13 mouse cellular contexts compared by ENCODE assay signal in genomic region chr11:111944282-111944681, GRCm38 (mm10).
DNase-seq lines count a peak whose midpoint lies in the region; ATAC-seq lines count a peak whose summit lies in the region.
"Had no signal": no experiment of that assay in that cellular context is flagged by ENCODE, and none has a peak within 500 bp of the region (broad histone marks: within the 10 kb centered on the region; RNA-seq: fewer than 3 reads in every experiment).

No protein-coding gene starts in this region.

- no peak overlapping the region for H3K4me2 ChIP-seq in liver, embryonic 11.5 days
- H3K4me2 ChIP-seq in embryonic facial prominence, embryonic 14.5 days (ENCODE audit: low read depth, low read length), result no peak overlapping the region
- H3K4me2 ChIP-seq: forebrain, embryonic 12.5 days; limb, embryonic 15.5 days; midbrain, embryonic 12.5 days had no signal

- no peak overlapping the region for H3K4me3 ChIP-seq in liver, embryonic 11.5 days (ENCODE audit: low read depth, low read length)
- H3K4me3 ChIP-seq in embryonic facial prominence, embryonic 14.5 days (ENCODE audit: low read depth, low read length), result no peak overlapping the region
- H3K4me3 ChIP-seq: forebrain, embryonic 12.5 days; limb, embryonic 15.5 days; midbrain, embryonic 12.5 days had no signal

- no peak overlapping the region for H3K27ac ChIP-seq in liver, embryonic 11.5 days (ENCODE audit: low read depth, low read length)
- peak overlapping the region; percentile 39; the same call in 1 of the 2 replicates for H3K27ac ChIP-seq in embryonic facial prominence, embryonic 14.5 days (replicated peaks; ENCODE audit: low read depth, low read length)
- H3K27ac ChIP-seq: forebrain, embryonic 12.5 days; midbrain, embryonic 12.5 days had no signal

- intact Hi-C loops in gastrocnemius, postnatal 36 days (cut with DNase I), result no loop called here

- H3K36me3 ChIP-seq in liver, embryonic 11.5 days (ENCODE audit: control insufficient read depth, insufficient read depth, low read length), result no peaks in the 10 kb centered on the region
- no peaks in the 10 kb centered on the region for H3K36me3 ChIP-seq in embryonic facial prominence, embryonic 14.5 days (ENCODE audit: control insufficient read depth, insufficient read depth, low read length)
- H3K36me3 ChIP-seq: forebrain, embryonic 12.5 days; limb, embryonic 15.5 days; midbrain, embryonic 12.5 days had no signal

- whole genome bisulfite sequencing in liver, embryonic 11.5 days, result 54% methylated on average over 8 of the region's 8 CpGs
- WGBS in embryonic facial prominence, embryonic 14.5 days, result 46% methylated on average over 8 of the region's 8 CpGs

- no peaks in the 10 kb centered on the region for H3K27me3 ChIP-seq in liver, embryonic 11.5 days (replicated peaks; ENCODE audit: control insufficient read depth, insufficient read depth, low read length)
- no peaks in the 10 kb centered on the region for H3K27me3 ChIP-seq in embryonic facial prominence, embryonic 14.5 days (replicated peaks; ENCODE audit: control insufficient read depth, insufficient read depth, low read length)
- H3K27me3 ChIP-seq: forebrain, embryonic 12.5 days; limb, embryonic 15.5 days; midbrain, embryonic 12.5 days had no signal

- H3K9me3 ChIP-seq in liver, embryonic 11.5 days (ENCODE audit: control insufficient read depth, low read length), result no peaks in the 10 kb centered on the region
- H3K9me3 ChIP-seq in embryonic facial prominence, embryonic 14.5 days (ENCODE audit: control insufficient read depth, low read length), result no peaks in the 10 kb centered on the region
- H3K9me3 ChIP-seq: forebrain, embryonic 12.5 days; limb, embryonic 15.5 days; midbrain, embryonic 12.5 days had no signal

- H3K9ac ChIP-seq in liver, embryonic 11.5 days (ENCODE audit: low read depth, low read length), result no peak overlapping the region
- no peak overlapping the region for H3K9ac ChIP-seq in embryonic facial prominence, embryonic 14.5 days (ENCODE audit: low read depth, low read length)
- H3K9ac ChIP-seq: forebrain, embryonic 12.5 days; limb, embryonic 15.5 days; midbrain, embryonic 12.5 days had no signal

- DNase-seq in liver, embryonic 11.5 days (ENCODE audit: low spot score), result peak; percentile 31
- no peak for DNase-seq in liver
- peak; percentile 36 for DNase-seq in MN1 (ENCODE audit: low spot score)
- peak; percentile 72 for DNase-seq in embryonic facial prominence, embryonic 14.5 days (ENCODE audit: low spot score)
- peak; percentile 55 for DNase-seq in lung, postnatal 36 days
- DNase-seq in gastrocnemius, postnatal 36 days, result no peak
- DNase-seq: embryo, embryonic 11 days; layer of hippocampus, postnatal 36 days had no signal

- ATAC-seq in liver, embryonic 11.5 days (replicated peaks; ENCODE audit: low FRiP score), result no peak
- no peak for ATAC-seq in embryonic facial prominence, embryonic 14.5 days (ENCODE audit: low read depth)
- no peak for ATAC-seq in CD4-positive, CD25-positive, alpha-beta regulatory T cell, adult 4 months
- ATAC-seq: hindbrain, embryonic 16.5 days had no signal

- H3K4me1 ChIP-seq in liver, embryonic 11.5 days (replicated peaks; ENCODE audit: control insufficient read depth, insufficient read depth, low read length), result 0 out of 2 replicates have a peak, but pooled peaks cover 4% of the 10 kb centered on the region
- H3K4me1 ChIP-seq in embryonic facial prominence, embryonic 14.5 days (ENCODE audit: control insufficient read depth, insufficient read depth, low read length), result no peaks in the 10 kb centered on the region
- H3K4me1 ChIP-seq: forebrain, embryonic 12.5 days; midbrain, embryonic 12.5 days had no signal

Comparison
In these comparisons a context has a peak if more than half of its experiments do, and no peak if none do; other contexts are left out.
1. DNase-seq: peak in liver, embryonic 11.5 days (single experiment), MN1 (single experiment), embryonic facial prominence, embryonic 14.5 days (single experiment) and lung, postnatal 36 days (single experiment); none in liver (single experiment) and gastrocnemius, postnatal 36 days (0 of 2).